Mouse (Mus musculus) ES-Bruce4 (cell line): ENCODE measurements around the gene Rps27l.

ENCODE experiments used
- CTCF ChIP-seq: IDR thresholded peaks from one replicate; pipeline ENCODE4 v1.8.1; 2011; ENCODE audit warnings: low read depth, low read length
- EP300 ChIP-seq: IDR thresholded peaks from 2 replicates; pipeline ENCODE4 v1.6.1; 2011; ENCODE audit warnings: low read depth, low read length; ENCODE audit not compliant: insufficient read depth
- POLR2A ChIP-seq: IDR thresholded peaks from one replicate; pipeline ENCODE4 v1.8.1; 2011; ENCODE audit warnings: low read length; ENCODE audit not compliant: insufficient read depth

DNA sequence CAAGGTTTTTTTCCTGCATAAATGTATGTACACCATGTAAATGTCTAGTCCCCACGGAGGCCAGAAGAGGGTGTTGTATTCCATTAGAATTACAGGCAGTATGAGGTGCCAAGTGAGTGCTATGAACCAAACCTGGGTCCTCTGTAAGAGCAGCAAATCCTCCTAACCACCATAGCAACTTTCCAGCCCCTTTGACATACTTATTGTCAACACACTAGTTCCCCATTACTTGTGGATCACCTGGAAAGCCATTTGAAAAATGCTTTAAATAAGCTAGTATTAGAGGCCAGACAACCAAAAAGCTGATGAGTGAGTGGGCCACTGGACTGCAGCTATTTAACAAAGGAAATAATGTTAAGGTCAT, 28.0 kb upstream of the Rps27l start:
- TF ChIP-seq POLR2A (no peak), CTCF (no peak), EP300 (no peak)
